Mouse (Mus musculus) limb, embryonic 14.5 days (tissue): Measurements from ENCODE around the gene Icosl. TPM values are rescaled to one million over a fixed set of nuclear protein-coding genes. Genes with fewer than 3 reads are reported as not detected.

ENCODE experiments used
- ATAC-seq: fragments of 200-750 bp; cut with Nextera tagmentation; 2 replicates; pipeline ENCODE4 v1.8.0; 2017; ENCODE audit warnings: low read depth, moderate number of reproducible peaks, moderate TSS enrichment; ENCODE audit not compliant: low FRiP score
- DNase-seq: peaks from one replicate; pipeline ENCODE4 v3.0.0-alpha.2; 2015; ENCODE audit warnings: low spot score
- H3K27ac ChIP-seq: fragments of 300-500 bp; sonication (generic); replicated peaks from 2 replicates; pipeline ENCODE4 v1.5.1; 2014; ENCODE audit warnings: low read depth, mild to moderate bottlenecking, low read length, moderate library complexity, mixed read lengths
- H3K27me3 ChIP-seq: fragments of 300-500 bp; sonication (generic); 2 replicates; pipeline ENCODE4 v1.6.1; 2014; ENCODE audit warnings: low read length, mixed read lengths; ENCODE audit not compliant: control insufficient read depth, insufficient read depth
- H3K36me3 ChIP-seq: fragments of 300-500 bp; sonication (generic); 2 replicates; pipeline ENCODE4 v1.6.1; 2014; ENCODE audit warnings: mild to moderate bottlenecking, low read length, moderate library complexity, mixed read lengths; ENCODE audit not compliant: control insufficient read depth, insufficient read depth
- H3K4me1 ChIP-seq: fragments of 300-500 bp; sonication (generic); 2 replicates; pipeline ENCODE4 v1.6.1; 2014; ENCODE audit warnings: antibody characterized with exemption, low read length, mixed read lengths; ENCODE audit not compliant: control insufficient read depth, insufficient read depth
- H3K4me2 ChIP-seq: fragments of 300-500 bp; sonication (generic); replicated peaks from 2 replicates; pipeline ENCODE4 v1.6.1; 2014; ENCODE audit warnings: low read depth, mild to moderate bottlenecking, low read length, moderate library complexity; ENCODE audit not compliant: severe bottlenecking
- H3K4me3 ChIP-seq: fragments of 300-500 bp; sonication (generic); replicated peaks from 2 replicates; pipeline ENCODE4 v1.5.1; 2014; ENCODE audit warnings: low read length
- H3K9ac ChIP-seq: fragments of 300-500 bp; sonication (generic); 2 replicates; pipeline ENCODE4 v1.6.1; 2014; ENCODE audit warnings: mild to moderate bottlenecking, low read depth, low read length, moderate library complexity; ENCODE audit not compliant: severe bottlenecking
- H3K9me3 ChIP-seq: fragments of 300-500 bp; sonication (generic); 2 replicates; pipeline ENCODE4 v1.6.1; 2016; ENCODE audit warnings: low read length; ENCODE audit not compliant: control insufficient read depth
- POLR2A ChIP-seq: fragments of 200-500 bp; IDR thresholded peaks from 2 replicates; pipeline ENCODE4 v1.8.0; 2012; ENCODE audit warnings: inconsistent platforms, mild to moderate bottlenecking, moderate library complexity, borderline replicate concordance; ENCODE audit not compliant: insufficient read depth, insufficient read length; ENCODE audit errors: extremely low read depth
- WGBS: fragments of 180-500 bp; shearing (Covaris S2); extraction: QIAGEN DNeasy Blood & Tissue Kit; methylation state at CpG from one replicate; pipeline ENCODE4 v1.1.7; 2014; 5-methylcytosine and 5-hydroxymethylcytosine counted together
- polyA plus RNA-seq, 2 experiments: library from polyadenylated mRNA; depleted of rRNA in 1 of 2; stranded (reverse) in 1 of 2; unstranded in 1 of 2; fragments of >200 nt; fragmentation: Nextera tagmentation in 1 of 2; extraction: Ambion mirVana in 1 of 2; gene quantifications; 2 replicates each; pipeline versions ENCODE4 v1.2.1 to v1.2.3; 2012 to 2014

The Icosl gene
- polyA plus RNA-seq, 2 experiments: 5.6 to 8.7 TPM

GRCm38 (mm10) chr10:78074151-78074550 lies 5.0 kb downstream of the Icosl start:
- TF ChIP-seq POLR2A: no peak
- Histone ChIP-seq H3K4me1 (0 out of 2 replicates have a peak, but pooled peaks cover 4% of the 10 kb centered on the region), H3K9me3 (no peaks in the 10 kb centered on the region), H3K27me3 (no peaks in the 10 kb centered on the region), H3K9ac (no peak overlapping the region), H3K27ac (no peak overlapping the region), H3K4me2 (no peak overlapping the region), H3K4me3 (no peak overlapping the region), H3K36me3 (no peaks in the 10 kb centered on the region)
- WGBS: 68% methylated on average over 3 of the region's 4 CpGs
- DNase-seq (no peak), ATAC-seq (no peak)

GRCm38 (mm10) chr10:78074977-78075376 lies 5.9 kb downstream of the Icosl start:
- Histone ChIP-seq H3K9ac (no peak overlapping the region), H3K4me1 (0 out of 2 replicates have a peak, but pooled peaks cover 1% of the 10 kb centered on the region), H3K27ac (no peak overlapping the region), H3K4me3 (no peak overlapping the region), H3K4me2 (no peak overlapping the region), H3K36me3 (no peaks in the 10 kb centered on the region), H3K27me3 (no peaks in the 10 kb centered on the region), H3K9me3 (no peaks in the 10 kb centered on the region)
- ATAC-seq (no peak), DNase-seq (no peak)
- WGBS: 76% methylated on average over 11 of the region's 11 CpGs
- TF ChIP-seq POLR2A: no peak

GRCm38 (mm10) chr10:78077862-78078261 lies 8.8 kb downstream of the Icosl start:
- no peak for ATAC-seq
- H3K27ac ChIP-seq: no peak overlapping the region
- H3K4me3 ChIP-seq: no peak overlapping the region
- DNase-seq: no peak
- no peak for TF ChIP-seq POLR2A
- no peaks in the 10 kb centered on the region for H3K4me1 ChIP-seq
- H3K27me3 ChIP-seq: no peaks in the 10 kb centered on the region
- H3K4me2 ChIP-seq: no peak overlapping the region
- no peaks in the 10 kb centered on the region for H3K36me3 ChIP-seq
- no peaks in the 10 kb centered on the region for H3K9me3 ChIP-seq
- H3K9ac ChIP-seq: no peak overlapping the region
- WGBS: 76% methylated on average over 9 of the region's 9 CpGs

GRCm38 (mm10) chr10:78078276-78078675 lies 9.2 kb downstream of the Icosl start:
- H3K4me1 ChIP-seq: no peaks in the 10 kb centered on the region

GRCm38 (mm10) chr10:78079955-78080591 lies 11.0 kb downstream of the Icosl start:
- 86% methylated on average over 4 of the region's 4 CpGs for WGBS
- Histone ChIP-seq H3K9ac (no peak overlapping the region), H3K4me3 (no peak overlapping the region), H3K4me2 (no peak overlapping the region), H3K27ac (no peak overlapping the region), H3K9me3 (no peaks in the 10 kb centered on the region), H3K36me3 (no peaks in the 10 kb centered on the region), H3K27me3 (no peaks in the 10 kb centered on the region), H3K4me1 (no peaks in the 10 kb centered on the region)
- no peak for ATAC-seq
- TF ChIP-seq POLR2A: no peak
- no peak for DNase-seq

More at GRCm38 (mm10) chr10:78078276-78078675, 9.2 kb downstream of the Icosl start:
- H3K4me3 ChIP-seq: no peak overlapping the region
- H3K36me3 ChIP-seq: no peaks in the 10 kb centered on the region
- WGBS: 79% methylated on average over 5 of the region's 5 CpGs
- H3K27me3 ChIP-seq: no peaks in the 10 kb centered on the region
- no peak for TF ChIP-seq POLR2A
- no peak for ATAC-seq
- H3K27ac ChIP-seq: no peak overlapping the region
- DNase-seq: no peak
- H3K4me2 ChIP-seq: no peak overlapping the region
- H3K9ac ChIP-seq: no peak overlapping the region
- no peaks in the 10 kb centered on the region for H3K9me3 ChIP-seq
